Mouse (Mus musculus) MEL (cell line): ENCODE data around the gene Sptlc2.

Source experiments
- BHLHE40 ChIP-seq: IDR thresholded peaks from 2 replicates; pipeline ENCODE4 v1.6.1; 2012; ENCODE audit warnings: low read depth, mild to moderate bottlenecking, inconsistent platforms, low read length, improper control_type of control experiment, borderline replicate concordance
- E2F4 ChIP-seq: IDR thresholded peaks from 2 replicates; pipeline ENCODE4 v1.6.1; 2011; ENCODE audit warnings: low read depth, low read length, improper control_type of control experiment, borderline replicate concordance
- EP300 ChIP-seq, 2 experiments: IDR thresholded peaks; 2 replicates each; pipeline ENCODE4 v1.6.1; 2011; ENCODE audit warnings: improper control_type of control experiment in 2 of 2, low read length in 2 of 2, low read depth in 1 of 2, mild to moderate bottlenecking in 1 of 2
- MXI1 ChIP-seq: IDR thresholded peaks from 2 replicates; pipeline ENCODE4 v1.6.1; 2011; ENCODE audit warnings: mild to moderate bottlenecking, low read depth, low read length, improper control_type of control experiment
- NELFE ChIP-seq: IDR thresholded peaks from 2 replicates; pipeline ENCODE4 v1.6.1; 2011; ENCODE audit warnings: low read depth, low read length, improper control_type of control experiment
- TAL1 ChIP-seq: IDR thresholded peaks from 2 replicates; pipeline ENCODE4 v1.6.1; 2012; ENCODE audit warnings: mild to moderate bottlenecking, inconsistent platforms, low read length, moderate library complexity, mixed read lengths
- ZC3H11A ChIP-seq: IDR thresholded peaks from 2 replicates; pipeline ENCODE4 v1.6.1; 2012; ENCODE audit warnings: low read depth, mild to moderate bottlenecking, inconsistent platforms, low read length, improper control_type of control experiment

DNA sequence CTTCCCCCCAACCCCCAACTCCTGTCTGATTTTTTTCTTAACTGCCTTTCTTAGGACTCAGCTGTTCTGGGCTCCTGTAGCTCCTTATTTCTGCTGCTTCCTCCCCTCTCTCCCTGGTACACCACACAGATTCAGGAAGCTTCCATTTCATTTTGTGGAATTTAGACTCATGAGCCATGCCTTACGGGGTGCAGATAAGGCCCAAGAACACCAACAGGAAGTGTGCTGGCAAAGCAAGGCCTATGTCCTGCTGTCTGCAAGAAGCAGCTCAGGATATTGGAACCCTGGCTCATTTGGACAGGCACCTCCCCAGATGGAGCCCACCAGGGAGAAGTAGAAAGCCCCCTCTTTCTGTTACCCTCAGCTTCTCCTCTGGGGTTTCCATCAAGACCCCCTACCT lies 106.4 kb downstream of the Sptlc2 start:
- TF ChIP-seq E2F4 (no peak), EP300 (IDR thresholded peaks at IDR 0.05; ENCODE audit: low read depth in 1 of 2, low read length in 2 of 2) (no peak), MXI1 (no peak), TAL1 (no peak), BHLHE40 (no peak), ZC3H11A (no peak), NELFE (no peak)
